Mouse (Mus musculus): ENCODE measurements around the gene Cnga3. TPM values are rescaled to one million over a fixed set of nuclear protein-coding genes. Genes with fewer than 3 reads are reported as not detected.

Gene Cnga3
- under 1 TPM; 0.41 to 0.49 TPM for total RNA-seq (2021)
- long read RNA-seq, experiment 1, result 0 reads
- long read RNA-seq, experiment 2, result 0 reads

- no peak for DNase-seq (ENCODE audit: low spot score in 2 of 2)
Measured at GRCm38 (mm10) chr1:37214144-37214543, at the start of gene Cnga3. TSS of gene Cnga3 (plus strand) at chr1:37214434.

GRCm38 (mm10) chr1:37166066-37166465 is 48.2 kb upstream of the Cnga3 start:
- DNase-seq (ENCODE audit: low spot score in 2 of 2), result no peak

GRCm38 (mm10) chr1:37167918-37168317 is 46.3 kb upstream of the Cnga3 start:
- DNase-seq (ENCODE audit: low spot score in 2 of 2), result peak in 1 of 2 experiments; percentile 28

GRCm38 (mm10) chr1:37177874-37178273 is 36.4 kb upstream of the Cnga3 start:
- DNase-seq (ENCODE audit: low spot score in 2 of 2), result no peak

GRCm38 (mm10) chr1:37179852-37180251 is 34.4 kb upstream of the Cnga3 start:
- DNase-seq (ENCODE audit: low spot score in 2 of 2), result no peak

- no peak for DNase-seq (ENCODE audit: low spot score in 2 of 2)
Measured at GRCm38 (mm10) chr1:37187050-37187449, 27.2 kb upstream of the Cnga3 start.

- no peak for DNase-seq (ENCODE audit: low spot score in 2 of 2)
Measured at GRCm38 (mm10) chr1:37194607-37195006, 19.6 kb upstream of the Cnga3 start.

GRCm38 (mm10) chr1:37201406-37201805 is 12.8 kb upstream of the Cnga3 start:
- DNase-seq (ENCODE audit: low spot score in 2 of 2), result no peak

GRCm38 (mm10) chr1:37207743-37208142 is 6.5 kb upstream of the Cnga3 start:
- no peak for DNase-seq (ENCODE audit: low spot score in 2 of 2)

- no peak for DNase-seq (ENCODE audit: low spot score in 2 of 2)
Measured at GRCm38 (mm10) chr1:37212375-37212774, 1.9 kb upstream of the Cnga3 start.

- DNase-seq (ENCODE audit: low spot score in 2 of 2), result peak; percentile 36 to 66
Measured at GRCm38 (mm10) chr1:37218386-37218785, 4.2 kb downstream of the Cnga3 start.

GRCm38 (mm10) chr1:37219593-37219992 is 5.4 kb downstream of the Cnga3 start:
- no peak for DNase-seq (ENCODE audit: low spot score in 2 of 2)

GRCm38 (mm10) chr1:37220134-37220907 is 6.1 kb downstream of the Cnga3 start:
- DNase-seq (ENCODE audit: low spot score in 2 of 2), result no peak

- no peak for DNase-seq (ENCODE audit: low spot score in 2 of 2)
Measured at GRCm38 (mm10) chr1:37222002-37222401, 7.8 kb downstream of the Cnga3 start.

GRCm38 (mm10) chr1:37230404-37230803 is 16.2 kb downstream of the Cnga3 start:
- DNase-seq (ENCODE audit: low spot score in 2 of 2), result no peak

- no peak for DNase-seq (ENCODE audit: low spot score in 2 of 2)
Measured at GRCm38 (mm10) chr1:37231295-37231701, 17.1 kb downstream of the Cnga3 start.

- DNase-seq (ENCODE audit: low spot score in 2 of 2), result no peak
Measured at GRCm38 (mm10) chr1:37239045-37239635, 24.9 kb downstream of the Cnga3 start.

GRCm38 (mm10) chr1:37242253-37242652 is 28.0 kb downstream of the Cnga3 start:
- no peak for DNase-seq (ENCODE audit: low spot score in 2 of 2)

- no peak for DNase-seq (ENCODE audit: low spot score in 2 of 2)
Measured at GRCm38 (mm10) chr1:37246476-37246875, 32.2 kb downstream of the Cnga3 start.

GRCm38 (mm10) chr1:37248406-37248805 is 34.2 kb downstream of the Cnga3 start:
- peak in 1 of 2 experiments; percentile 27 for DNase-seq (ENCODE audit: low spot score in 2 of 2)

GRCm38 (mm10) chr1:37250643-37251310 is 36.5 kb downstream of the Cnga3 start:
- DNase-seq (ENCODE audit: low spot score in 2 of 2), result peak; percentile 70 to 81

GRCm38 (mm10) chr1:37258443-37258842 is 44.2 kb downstream of the Cnga3 start:
- DNase-seq (ENCODE audit: low spot score in 2 of 2), result no peak
